Mouse (Mus musculus) induced T-regulatory cell, adult 2 months (primary cell): ENCODE measurements at regions not wholly inside any gene's neighbourhood (a gene's known extent, or its start where the extent isn't known, plus 50 kb on each side); places are given as distances from the start of the nearest gene placed in this dataset.
"Not testable (repeated sequence)": the region's sequence is repeated elsewhere in the genome, so short reads cannot be mapped to it uniquely, and the experiment has no call there.

ENCODE experiments used
- DNase-seq: peaks from one replicate; pipeline ENCODE4 v3.0.0-alpha.2; 2012; ENCODE audit warnings: low read depth

- DNase-seq, result peak; percentile 7
Measured at GRCm38 (mm10) chr5:151733991-151734390, 82.9 kb upstream of the Rfc3 start.

GRCm38 (mm10) chr5:151725619-151726018, 74.6 kb upstream of the Rfc3 start:
- no peak for DNase-seq

- not testable (repeated sequence) for DNase-seq
Measured at GRCm38 (mm10) chr5:151724403-151724802, 73.4 kb upstream of the Rfc3 start.

- peak; percentile 39 for DNase-seq
Measured at GRCm38 (mm10) chr5:151722458-151722857, 71.4 kb upstream of the Rfc3 start.

GRCm38 (mm10) chr5:151719757-151720156, 68.7 kb upstream of the Rfc3 start:
- DNase-seq, result not testable (repeated sequence)

GRCm38 (mm10) chr5:151717923-151718322, 66.9 kb upstream of the Rfc3 start:
- DNase-seq, result peak; percentile 21

- no peak for DNase-seq
Measured at GRCm38 (mm10) chr5:151705226-151705625, 54.2 kb upstream of the Rfc3 start.

- no peak for DNase-seq
Measured at GRCm38 (mm10) chr5:151704049-151704448, 53.0 kb upstream of the Rfc3 start.
